Mouse (Mus musculus) olfactory bulb, adult 2 months (tissue): Measurements from ENCODE around the gene Trpc1.

Source experiments
- CTCF ChIP-seq: fragments of 200-500 bp; IDR thresholded peaks from 2 replicates; pipeline ENCODE4 v1.5.1; 2012; ENCODE audit warnings: low read depth, mild to moderate bottlenecking, low read length, moderate library complexity; ENCODE audit not compliant: insufficient read depth
- POLR2A ChIP-seq: fragments of 200-500 bp; IDR thresholded peaks from 2 replicates; pipeline ENCODE4 v1.6.1; 2012; ENCODE audit warnings: mild to moderate bottlenecking, low read depth, low read length, moderate library complexity; ENCODE audit not compliant: insufficient read depth

DNA sequence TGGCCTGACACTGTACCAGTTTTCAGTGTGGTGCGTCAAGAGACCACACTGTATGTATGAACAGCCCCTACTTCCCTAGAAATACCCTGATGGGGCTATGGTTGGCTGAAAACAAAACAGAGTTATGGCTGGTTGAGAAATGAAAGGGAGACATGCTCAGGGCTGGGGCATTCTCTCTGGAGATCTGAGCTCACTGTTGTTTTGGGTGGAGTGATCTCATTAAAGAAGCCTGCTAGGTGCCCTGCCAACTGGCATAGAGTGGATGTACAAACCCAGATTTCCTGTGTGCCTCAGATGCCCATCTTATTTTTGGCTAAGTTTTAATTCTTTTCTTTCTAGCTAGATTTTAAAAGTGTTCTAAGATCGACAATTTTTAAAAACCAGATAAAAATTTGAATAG, 92.2 kb downstream of the Trpc1 start:
- TF ChIP-seq CTCF (no peak), POLR2A (no peak)
